Mouse (Mus musculus) lung, adult 2 months (tissue): ENCODE results near the gene Wasf1.

Experiments
- CTCF ChIP-seq: fragments of 200-500 bp; IDR thresholded peaks from 2 replicates; pipeline ENCODE4 v1.5.1; 2011; ENCODE audit warnings: mild to moderate bottlenecking, low read length, control low read depth; ENCODE audit not compliant: insufficient read depth
- POLR2A ChIP-seq: fragments of 200-500 bp; IDR thresholded peaks from 2 replicates; pipeline ENCODE4 v1.6.1; 2011; ENCODE audit warnings: low read depth, mild to moderate bottlenecking, control low read depth, low read length, borderline replicate concordance; ENCODE audit errors: extremely low read depth

- no peak for TF ChIP-seq CTCF
- no peak for TF ChIP-seq POLR2A
Measured at GRCm38 (mm10) chr10:40868081-40868480, 15.2 kb upstream of the Wasf1 start.
